Mouse (Mus musculus): Measurements from ENCODE around the gene Surf1.

The Surf1 gene

GRCm38 (mm10) chr2:26927745-26928476, 11.6 kb upstream of the Surf1 start:
- no peak for DNase-seq (ENCODE audit: extremely low read depth, insufficient read length, low spot score)

DNA sequence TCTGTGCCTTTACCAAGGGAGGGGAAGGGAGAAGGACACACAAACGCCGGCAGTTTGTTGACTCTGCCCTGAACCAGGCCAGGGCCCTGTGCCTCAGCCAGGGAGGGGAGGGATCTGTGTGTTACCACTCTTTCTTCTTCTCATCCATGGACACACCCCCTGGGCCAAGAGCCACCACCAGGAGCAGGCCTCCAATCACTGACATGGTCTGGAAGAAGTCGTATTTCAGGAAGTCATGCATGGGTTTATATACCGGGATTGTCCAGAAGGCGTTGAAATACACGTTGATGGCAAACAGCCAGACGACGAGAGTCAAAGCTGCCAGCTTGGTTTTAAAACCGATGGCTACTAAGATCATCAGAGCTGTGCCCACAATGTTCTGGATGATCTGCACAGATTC, 5.5 kb upstream of the Surf1 start:
- no peak for DNase-seq (ENCODE audit: extremely low read depth, insufficient read length, low spot score)

DNA sequence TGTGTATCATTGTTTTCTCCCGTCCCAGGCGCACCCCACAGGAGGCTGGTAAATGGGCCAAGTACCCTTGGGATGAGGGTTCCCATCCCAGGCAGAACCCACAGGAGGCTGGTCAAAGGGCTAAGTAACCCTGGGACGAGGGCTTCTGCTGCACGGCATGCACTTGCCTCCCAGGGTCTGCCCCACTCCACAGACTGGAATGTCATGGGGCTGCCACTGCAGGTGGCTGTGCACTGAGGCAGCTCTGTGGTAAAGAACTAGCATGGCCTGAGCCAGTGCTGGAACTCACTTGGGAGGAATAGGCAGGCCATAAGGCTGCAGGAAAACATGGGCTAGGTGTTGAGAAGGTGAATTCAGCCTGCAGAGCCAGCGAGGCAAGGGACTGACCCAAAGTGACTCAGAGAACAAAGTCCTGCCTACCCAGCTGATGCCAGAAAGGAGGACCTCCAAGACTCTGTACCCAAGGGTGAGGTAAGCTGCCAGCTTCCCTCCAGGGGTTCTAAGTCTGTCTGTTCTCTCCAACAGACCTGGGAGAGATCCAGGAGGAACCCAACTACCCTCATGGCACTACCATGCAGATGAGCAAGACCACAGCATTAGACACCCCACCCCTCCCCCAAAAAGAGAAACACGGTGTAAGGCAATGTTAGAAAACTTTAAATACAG, 4.0 kb upstream of the Surf1 start:
- no peak for DNase-seq (ENCODE audit: extremely low read depth, insufficient read length, low spot score)

GRCm38 (mm10) chr2:26919684-26920083, 3.4 kb upstream of the Surf1 start:
- DNase-seq (ENCODE audit: extremely low read depth, insufficient read length, low spot score), result no peak

DNA sequence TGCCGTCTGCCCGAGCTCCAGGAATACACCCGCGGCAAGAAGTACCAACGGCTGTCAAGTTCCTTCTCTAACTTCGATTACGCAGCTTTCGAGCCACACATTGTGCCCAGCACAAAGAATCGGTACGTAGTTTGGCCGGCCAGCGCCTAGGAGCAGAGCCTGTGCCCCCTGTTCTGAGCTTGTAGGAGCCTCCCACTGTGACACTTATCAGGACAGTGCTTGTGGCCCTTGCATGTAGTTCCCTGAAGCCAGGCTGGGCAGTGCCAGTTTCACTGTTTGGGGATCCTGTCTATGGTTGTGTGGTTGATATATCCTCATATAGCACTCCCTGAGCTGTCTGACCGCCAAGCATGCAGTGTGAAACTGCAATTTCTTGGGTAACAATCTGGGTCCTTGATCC, 408 bp upstream of the Surf1 start:
- DNase-seq (ENCODE audit: extremely low read depth, insufficient read length, low spot score), result no peak

DNA sequence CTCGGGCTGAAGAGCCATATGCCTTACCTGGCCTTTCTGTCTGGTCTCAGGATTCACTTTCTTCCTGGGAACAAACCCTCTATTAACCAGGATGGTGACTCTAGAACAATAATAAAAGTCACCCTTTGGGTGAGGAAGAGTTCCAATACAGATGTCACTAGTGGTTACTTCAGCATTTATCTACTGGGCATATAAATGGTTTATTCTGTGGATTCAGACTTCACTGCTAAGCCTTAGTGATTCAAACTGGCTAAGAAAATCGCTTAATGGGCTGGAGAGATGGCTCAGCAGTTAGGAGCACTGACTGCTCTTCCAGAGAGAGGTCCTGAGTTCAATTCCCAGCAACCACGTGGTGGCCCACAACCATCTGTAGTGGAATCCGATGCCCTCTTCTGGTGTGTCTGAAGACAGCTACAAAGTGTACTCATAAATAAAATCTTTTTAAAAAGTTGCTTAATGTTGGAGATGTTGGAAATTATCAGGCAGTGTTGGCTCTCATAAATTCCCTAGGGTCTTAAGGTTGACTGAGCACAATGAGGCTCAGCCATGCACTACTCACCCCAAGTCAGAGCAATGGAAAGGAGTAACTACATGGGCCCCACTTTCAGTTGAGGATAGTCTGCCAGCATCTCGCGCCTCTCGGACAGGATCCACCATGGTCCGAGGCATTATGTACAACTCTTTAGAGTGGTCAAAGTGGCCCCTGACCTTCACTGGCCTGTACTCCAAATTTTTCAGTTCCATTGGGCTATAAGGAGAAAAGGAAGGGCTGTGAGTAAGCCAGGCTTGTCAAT, 2.0 kb downstream of the Surf1 start:
- DNase-seq (ENCODE audit: extremely low read depth, insufficient read length, low spot score), result no peak

DNA sequence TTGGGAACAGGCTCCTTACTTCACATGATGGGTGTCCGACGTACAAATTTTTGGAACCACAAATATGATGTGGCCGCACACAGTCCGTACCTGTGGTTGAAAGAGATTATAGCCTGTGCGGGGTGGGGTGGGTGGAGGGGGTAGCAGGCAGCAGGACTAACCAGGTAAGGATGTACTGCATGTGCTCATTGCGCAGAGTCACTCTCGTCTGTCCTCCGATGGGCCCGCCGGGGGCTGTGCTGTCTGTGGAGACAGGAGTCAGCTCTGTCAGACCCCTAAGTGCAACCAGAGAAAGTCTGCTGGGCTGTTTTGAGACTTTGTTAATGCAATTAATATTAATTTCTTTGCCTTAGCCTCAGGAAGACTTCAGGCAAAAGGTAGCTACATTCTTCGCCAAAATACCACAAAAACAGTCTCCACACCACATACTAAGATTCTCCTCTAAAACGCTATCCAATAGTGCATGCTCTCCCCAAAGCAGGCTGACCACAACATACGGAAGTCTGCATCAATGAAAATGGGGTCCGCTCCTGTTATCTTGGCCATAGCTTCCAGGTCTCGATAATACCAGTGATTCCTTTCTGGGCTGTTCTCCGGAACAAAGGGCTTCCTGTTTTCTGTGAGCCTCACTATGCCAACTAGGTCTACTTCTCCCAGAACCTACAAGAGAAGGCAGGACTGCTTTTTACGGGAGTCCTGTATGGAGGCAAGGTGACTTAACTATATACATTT, 2.7 kb downstream of the Surf1 start:
- no peak for DNase-seq (ENCODE audit: extremely low read depth, insufficient read length, low spot score)

GRCm38 (mm10) chr2:26912253-26912770, 4.0 kb downstream of the Surf1 start:
- no peak for DNase-seq (ENCODE audit: extremely low read depth, insufficient read length, low spot score)

GRCm38 (mm10) chr2:26910994-26911765, 5.2 kb downstream of the Surf1 start:
- DNase-seq (ENCODE audit: extremely low read depth, insufficient read length, low spot score), result no peak

DNA sequence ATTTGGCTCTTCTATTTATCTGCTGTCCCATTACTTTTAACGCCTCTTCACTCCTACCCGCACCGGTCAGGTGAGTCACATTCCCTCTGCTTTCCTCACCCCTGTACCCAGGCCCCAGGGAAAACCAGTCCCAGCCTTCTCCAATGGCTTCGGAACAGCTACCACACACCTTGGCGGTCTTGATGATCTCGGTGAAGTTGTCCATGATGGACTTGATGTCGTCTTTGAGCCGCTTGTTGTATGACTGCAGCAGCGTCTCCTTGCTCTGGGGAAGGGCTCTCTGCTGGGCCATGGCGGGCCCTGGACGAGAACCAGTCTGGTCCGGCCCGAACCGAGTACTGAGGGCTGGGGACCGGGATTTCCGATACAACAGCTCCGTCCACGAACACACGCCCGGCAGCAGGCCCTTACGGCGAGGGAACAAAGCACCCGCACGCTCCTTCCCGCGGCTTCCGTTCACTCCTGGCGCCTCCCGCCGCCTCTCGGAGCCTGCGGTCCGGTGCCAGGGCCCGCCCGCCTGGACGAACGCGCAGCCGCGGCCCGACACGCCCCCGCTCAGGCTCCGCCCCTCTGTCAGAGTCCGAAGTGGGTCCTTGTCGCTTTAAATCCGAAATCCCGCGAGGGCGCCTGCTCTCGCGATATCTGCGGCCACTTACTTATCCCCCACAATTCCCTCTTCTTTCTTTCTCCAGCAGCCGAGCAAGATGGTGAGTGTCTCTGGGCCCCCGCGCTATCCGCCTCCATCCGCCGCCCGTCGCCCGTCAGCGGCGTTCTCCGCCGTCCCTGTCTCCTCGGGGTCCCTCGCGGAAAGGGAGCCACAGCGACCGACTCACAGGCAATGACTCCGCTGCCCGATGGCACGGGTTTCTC, 6.0 kb downstream of the Surf1 start, which contains the start of the genes Med22 and Rpl7a:
Gene Med22 (minus strand): TSS at position 554 of the 870 bp plus-strand sequence.
Gene Rpl7a (plus strand): TSS at position 641 of the 870 bp plus-strand sequence.
- peak; percentile 98 for DNase-seq (ENCODE audit: extremely low read depth, insufficient read length, low spot score)

DNA sequence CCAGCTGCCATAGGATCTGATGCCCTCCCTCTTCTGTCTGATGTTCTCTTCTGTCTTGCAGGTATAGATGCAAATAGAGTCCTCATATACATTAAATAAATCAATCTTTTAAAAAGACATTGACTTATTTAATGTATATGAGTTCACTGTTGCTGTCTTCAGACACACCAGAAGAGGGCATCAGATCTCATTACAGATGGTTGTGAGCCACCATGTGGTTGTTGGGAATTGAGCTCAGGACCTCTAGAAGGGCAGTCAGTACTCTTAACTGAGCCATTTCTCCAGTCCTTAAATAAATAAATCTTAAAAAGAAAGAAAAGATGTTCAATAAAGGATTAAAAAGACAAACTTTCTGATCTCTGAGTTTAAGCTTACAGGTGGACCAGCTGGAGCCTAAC, 6.9 kb downstream of the Surf1 start:
- DNase-seq (ENCODE audit: extremely low read depth, insufficient read length, low spot score), result no peak

GRCm38 (mm10) chr2:26908710-26909386, 7.5 kb downstream of the Surf1 start:
- no peak for DNase-seq (ENCODE audit: extremely low read depth, insufficient read length, low spot score)

DNA sequence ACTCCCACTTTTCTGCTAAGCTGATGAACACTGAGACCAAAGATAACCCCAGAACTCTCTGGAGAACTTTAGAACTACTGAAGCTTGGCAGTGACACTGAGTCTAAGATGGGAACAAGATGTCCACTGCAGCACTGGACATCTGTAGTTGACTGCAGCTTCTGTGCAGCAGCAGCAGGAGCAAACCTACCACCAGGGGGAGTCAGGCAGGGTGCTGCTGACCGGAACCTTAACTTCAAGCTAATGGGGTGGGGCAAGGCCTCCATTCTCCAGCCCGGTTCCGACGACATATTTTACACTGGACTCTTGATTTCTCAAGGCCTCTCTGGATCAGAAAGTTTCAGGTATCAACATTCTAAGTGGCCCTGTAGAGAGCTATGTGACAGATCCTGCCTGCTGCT, 9.2 kb downstream of the Surf1 start:
- DNase-seq (ENCODE audit: extremely low read depth, insufficient read length, low spot score), result no peak

DNA sequence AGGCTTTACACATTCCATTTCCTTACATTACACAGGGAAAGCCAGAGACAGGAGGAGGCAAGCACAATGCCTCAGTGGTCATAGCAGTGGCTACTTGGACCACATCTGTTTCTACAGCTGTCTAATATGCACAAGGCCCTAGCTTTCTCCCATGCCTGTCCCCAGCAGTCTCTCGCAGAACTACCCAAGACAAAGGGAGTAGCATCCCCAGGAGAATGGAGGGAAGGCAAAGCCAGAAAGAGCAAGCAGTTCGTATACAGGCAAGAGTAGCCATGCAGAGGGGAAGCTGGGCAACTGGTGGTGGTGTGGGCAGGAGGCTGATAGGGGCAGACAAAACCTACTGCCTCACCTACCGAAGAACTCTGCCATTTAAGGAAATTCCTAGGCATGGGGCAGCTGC, 9.9 kb downstream of the Surf1 start:
- DNase-seq (ENCODE audit: extremely low read depth, insufficient read length, low spot score), result no peak

- DNase-seq (ENCODE audit: extremely low read depth, insufficient read length, low spot score), result no peak
Observed at GRCm38 (mm10) chr2:26905936-26906335, 10.4 kb downstream of the Surf1 start.

GRCm38 (mm10) chr2:26903311-26903710, 13.0 kb downstream of the Surf1 start:
- DNase-seq (ENCODE audit: extremely low read depth, insufficient read length, low spot score), result no peak

- peak; percentile 89 for DNase-seq (ENCODE audit: extremely low read depth, insufficient read length, low spot score)
Observed at GRCm38 (mm10) chr2:26902467-26903220, 13.7 kb downstream of the Surf1 start, which contains the start of gene Surf6. TSS of gene Surf6 (minus strand) at chr2:26902879.

Measured in 3134 (cell line).